ENCODE assay signal across 8 mouse cellular contexts in genomic region chr6:57825259-57825715, GRCm38 (mm10). TPM values are rescaled to one million over a fixed set of nuclear protein-coding genes. Genes with fewer than 3 reads are reported as not detected.
A peak's percentile ranks its signal among the peaks of the same experiment; 100 is the strongest.
DNase-seq lines count a peak whose midpoint lies in the region; ATAC-seq and TF ChIP-seq lines count a peak whose summit lies in the region.

No protein-coding gene starts in this region.

- H3K36me3 ChIP-seq in lung, postnatal 0 days (ENCODE audit: insufficient read depth, low read length) = no peaks in the 10 kb centered on the region
- no peaks in the 10 kb centered on the region for H3K36me3 ChIP-seq in forebrain, embryonic 11.5 days (ENCODE audit: control insufficient read depth, insufficient read depth, low read length)
- no peaks in the 10 kb centered on the region for H3K36me3 ChIP-seq in liver, embryonic 11.5 days (ENCODE audit: control insufficient read depth, insufficient read depth, low read length)
- no peaks in the 10 kb centered on the region for H3K36me3 ChIP-seq in stomach, embryonic 14.5 days (ENCODE audit: control insufficient read depth, insufficient read depth, low read length)

- H3K4me2 ChIP-seq in lung, postnatal 0 days (replicated peaks; ENCODE audit: low read depth, low read length) = peak overlapping the region; percentile 83
- H3K4me2 ChIP-seq in forebrain, embryonic 11.5 days (ENCODE audit: low read depth, low read length, severe bottlenecking) = peak overlapping the region; percentile 67
- H3K4me2 ChIP-seq in liver, embryonic 11.5 days = peak overlapping the region; percentile 83
- peak overlapping the region; percentile 73 for H3K4me2 ChIP-seq in stomach, embryonic 14.5 days (replicated peaks; ENCODE audit: low read depth, low read length)

- WGBS in lung, postnatal 0 days = 3% methylated on average over 5 of the region's 5 CpGs
- 10% methylated on average over 5 of the region's 5 CpGs for WGBS in forebrain, embryonic 11.5 days
- 7% methylated on average over 5 of the region's 5 CpGs for WGBS in liver, embryonic 11.5 days
- 4% methylated on average over 5 of the region's 5 CpGs for WGBS in stomach, embryonic 14.5 days

- no peaks in the 10 kb centered on the region for H3K9me3 ChIP-seq in lung, postnatal 0 days (ENCODE audit: low read length)
- H3K9me3 ChIP-seq in forebrain, embryonic 11.5 days (ENCODE audit: control insufficient read depth, low read length) = no peaks in the 10 kb centered on the region
- H3K9me3 ChIP-seq in liver, embryonic 11.5 days (ENCODE audit: control insufficient read depth, low read length) = no peaks in the 10 kb centered on the region
- H3K9me3 ChIP-seq in stomach, embryonic 14.5 days (ENCODE audit: control insufficient read depth, low read depth, low read length) = no peaks in the 10 kb centered on the region

- peak overlapping the region; percentile 88; the same call in 1 of the 2 replicates for H3K9ac ChIP-seq in lung, postnatal 0 days (replicated peaks; ENCODE audit: low read depth)
- peak overlapping the region; percentile 98 for H3K9ac ChIP-seq in forebrain, embryonic 11.5 days (ENCODE audit: low read length)
- peak overlapping the region; percentile 96 for H3K9ac ChIP-seq in liver, embryonic 11.5 days (ENCODE audit: low read depth, low read length)
- H3K9ac ChIP-seq in stomach, embryonic 14.5 days (replicated peaks; ENCODE audit: low read depth, low read length) = peak overlapping the region; percentile 92

- H3K4me3 ChIP-seq in lung, postnatal 0 days (ENCODE audit: low read depth, low read length) = peak overlapping the region; percentile 87
- H3K4me3 ChIP-seq in forebrain, embryonic 11.5 days (ENCODE audit: low read depth, low read length) = peak overlapping the region; percentile 84
- peak overlapping the region; percentile 79 for H3K4me3 ChIP-seq in liver, embryonic 11.5 days (ENCODE audit: low read depth, low read length)
- peak overlapping the region; percentile 89 for H3K4me3 ChIP-seq in stomach, embryonic 14.5 days (ENCODE audit: low read depth, low read length)

- H3K27ac ChIP-seq in lung, postnatal 0 days (ENCODE audit: low read length) = peak overlapping the region; percentile 82; the same call in 1 of the 2 replicates
- H3K27ac ChIP-seq in forebrain, embryonic 11.5 days (ENCODE audit: low read depth, low read length) = no peak overlapping the region
- H3K27ac ChIP-seq in liver, embryonic 11.5 days (ENCODE audit: low read depth, low read length) = peak overlapping the region; percentile 84; the same call in 1 of the 2 replicates
- H3K27ac ChIP-seq in stomach, embryonic 14.5 days (ENCODE audit: low read length) = peak overlapping the region; percentile 96

- DNase-seq in lung, postnatal 0 days (ENCODE audit: low spot score) = no peak
- no peak for DNase-seq in lung, postnatal 25 days (ENCODE audit: low spot score)
- DNase-seq in forebrain, embryonic 11.5 days (ENCODE audit: low spot score) = no peak
- DNase-seq in liver, embryonic 11.5 days (ENCODE audit: low spot score) = no peak
- no peak for DNase-seq in spleen, postnatal 14 days (ENCODE audit: low spot score in 2 of 2)
- DNase-seq in cerebellum, adult 11 months = no peak
- no peak for DNase-seq in embryo, embryonic 10.5 days (ENCODE audit: low spot score)

- TF ChIP-seq CTCF in lung, postnatal 0 days (IDR thresholded peaks at IDR 0.05) = no peak

- no peaks in the 10 kb centered on the region for H3K27me3 ChIP-seq in lung, postnatal 0 days (replicated peaks; ENCODE audit: insufficient read depth, low read length)
- H3K27me3 ChIP-seq in forebrain, embryonic 11.5 days (ENCODE audit: control insufficient read depth, insufficient read depth, low read length) = no peaks in the 10 kb centered on the region
- H3K27me3 ChIP-seq in liver, embryonic 11.5 days (replicated peaks; ENCODE audit: control insufficient read depth, insufficient read depth, low read length) = no peaks in the 10 kb centered on the region
- no peaks in the 10 kb centered on the region for H3K27me3 ChIP-seq in stomach, embryonic 14.5 days (ENCODE audit: control insufficient read depth, insufficient read depth, low read length)

- 0 out of 2 replicates have a peak, but pooled peaks have one; percentile 4 for ATAC-seq in lung, postnatal 0 days
- no peak for ATAC-seq in forebrain, embryonic 11.5 days (replicated peaks; ENCODE audit: low FRiP score)
- ATAC-seq in liver, embryonic 11.5 days (replicated peaks; ENCODE audit: low FRiP score) = no peak
- peak; percentile 17 for ATAC-seq in stomach, embryonic 14.5 days (ENCODE audit: insufficient number of reproducible peaks, insufficient read depth, low FRiP score, low read depth)

- H3K4me1 ChIP-seq in lung, postnatal 0 days (ENCODE audit: insufficient read depth, low read depth, low read length) = no peaks in the 10 kb centered on the region
- H3K4me1 ChIP-seq in forebrain, embryonic 11.5 days (replicated peaks; ENCODE audit: control insufficient read depth, insufficient read depth, low read length) = no peaks in the 10 kb centered on the region
- H3K4me1 ChIP-seq in liver, embryonic 11.5 days (replicated peaks; ENCODE audit: control insufficient read depth, insufficient read depth, low read length) = peaks cover 7% of the 10 kb centered on the region; the same call in 1 of the 2 replicates
- H3K4me1 ChIP-seq in stomach, embryonic 14.5 days (ENCODE audit: control insufficient read depth, insufficient read depth, low read length) = peaks cover 3% of the 10 kb centered on the region; the same call in 1 of the 2 replicates

- TF ChIP-seq EP300 in lung, postnatal 0 days (IDR thresholded peaks at IDR 0.05) = no peak

RNA-seq across cellular contexts. Expression of gene Vopp1, which starts 0.3 kb away (rescaled TPM):
- polyA plus RNA-seq in lung, postnatal 0 days (2015; fragmentation: Nextera tagmentation; extraction: Ambion mirVana) = 15.9 and 17.6 TPM in 2 replicates
- 49.2 and 55.3 TPM in 2 replicates for polyA plus RNA-seq in forebrain, embryonic 11.5 days (2014; fragmentation: Nextera tagmentation; extraction: Ambion mirVana)
- 23.8 and 24.3 TPM in 2 replicates for polyA plus RNA-seq in liver, embryonic 11.5 days (2014; fragmentation: Nextera tagmentation; extraction: Ambion mirVana)
- 24.4 and 26.7 TPM in 2 replicates for polyA plus RNA-seq in stomach, embryonic 14.5 days (2014; fragmentation: Nextera tagmentation; extraction: Ambion mirVana)

RNA-seq across cellular contexts. Expression of gene Vmn1r21, which starts 24.9 kb away (rescaled TPM):
- polyA plus RNA-seq in lung, postnatal 0 days (2015; fragmentation: Nextera tagmentation; extraction: Ambion mirVana) = not detected in 2 replicates
- not detected in 2 replicates for polyA plus RNA-seq in forebrain, embryonic 11.5 days (2014; fragmentation: Nextera tagmentation; extraction: Ambion mirVana)
- not detected in 2 replicates for polyA plus RNA-seq in liver, embryonic 11.5 days (2014; fragmentation: Nextera tagmentation; extraction: Ambion mirVana)
- 0.14 TPM in 1 of 2 replicates, not detected in the other for polyA plus RNA-seq in stomach, embryonic 14.5 days (2014; fragmentation: Nextera tagmentation; extraction: Ambion mirVana)

Comparison
In these comparisons a context has a peak if more than half of its experiments do, and no peak if none do; other contexts are left out.
1. ATAC-seq: peak in lung, postnatal 0 days (single experiment) and stomach, embryonic 14.5 days (single experiment); none in forebrain, embryonic 11.5 days (single experiment) and liver, embryonic 11.5 days (single experiment).
2. Peak in every context shown above with its lines, with median percentiles within 50 percentile points of each other: H3K4me2 ChIP-seq, H3K4me3 ChIP-seq and H3K9ac ChIP-seq.